Mouse (Mus musculus): Measurements from ENCODE around the gene Kpna1.
"Not testable (repeated sequence)": the region's sequence is repeated elsewhere in the genome, so short reads cannot be mapped to it uniquely, and the experiment has no call there.

The Kpna1 gene

GRCm38 (mm10) chr16:35978450-35978849 is at the start of gene Kpna1:
Kpna1 (plus strand) TSS chr16:35978750.
- DNase-seq, result not testable (repeated sequence)

GRCm38 (mm10) chr16:35932179-35933055 is 46.1 kb upstream of the Kpna1 start:
- no peak for DNase-seq

GRCm38 (mm10) chr16:35933181-35933580 is 45.4 kb upstream of the Kpna1 start:
- DNase-seq, result no peak

GRCm38 (mm10) chr16:35938211-35939151 is 40.1 kb upstream of the Kpna1 start, which contains the start of the genes Parp9 and Dtx3l:
Parp9 (plus strand) TSS chr16:35938470.
Dtx3l (minus strand) TSS chr16:35939151.
- peak; percentile 81 for DNase-seq

- peak; percentile 66 for DNase-seq
Observed at GRCm38 (mm10) chr16:35939261-35939660, 39.3 kb upstream of the Kpna1 start.

- peak; percentile 97 for DNase-seq
Observed at GRCm38 (mm10) chr16:35939690-35940089, 38.9 kb upstream of the Kpna1 start.

GRCm38 (mm10) chr16:35941382-35941781 is 37.2 kb upstream of the Kpna1 start:
- peak; percentile 33 for DNase-seq

GRCm38 (mm10) chr16:35949264-35949663 is 29.3 kb upstream of the Kpna1 start:
- no peak for DNase-seq

- no peak for DNase-seq
Observed at GRCm38 (mm10) chr16:35951216-35951615, 27.3 kb upstream of the Kpna1 start.

GRCm38 (mm10) chr16:35952628-35953130 is 25.9 kb upstream of the Kpna1 start:
- no peak for DNase-seq

GRCm38 (mm10) chr16:35965991-35966390 is 12.6 kb upstream of the Kpna1 start:
- DNase-seq, result not testable (repeated sequence)

GRCm38 (mm10) chr16:35966411-35967115 is 12.0 kb upstream of the Kpna1 start:
- DNase-seq, result no peak

- no peak for DNase-seq
Observed at GRCm38 (mm10) chr16:35967319-35967718, 11.2 kb upstream of the Kpna1 start.

- DNase-seq, result no peak
Observed at GRCm38 (mm10) chr16:35968149-35968548, 10.4 kb upstream of the Kpna1 start.

GRCm38 (mm10) chr16:35974021-35974420 is 4.5 kb upstream of the Kpna1 start:
- DNase-seq, result no peak

GRCm38 (mm10) chr16:35981363-35981821 is 2.8 kb downstream of the Kpna1 start:
- DNase-seq, result peak; percentile 100

- DNase-seq, result no peak
Observed at GRCm38 (mm10) chr16:35982506-35982901, 4.0 kb downstream of the Kpna1 start.

GRCm38 (mm10) chr16:35982902-35983516 is 4.5 kb downstream of the Kpna1 start:
- peak; percentile 88 for DNase-seq

GRCm38 (mm10) chr16:35983517-35984101 is 5.1 kb downstream of the Kpna1 start:
- peak; percentile 73 for DNase-seq

GRCm38 (mm10) chr16:35984471-35984870 is 5.9 kb downstream of the Kpna1 start:
- no peak for DNase-seq

GRCm38 (mm10) chr16:35987930-35988329 is 9.4 kb downstream of the Kpna1 start:
- no peak for DNase-seq
